Mouse (Mus musculus) retina, postnatal 1 day (tissue): ENCODE measurements around the gene Pde1c.
A peak's percentile ranks its signal among the peaks of the same experiment; 100 is the strongest.

Experiments used
- DNase-seq: peaks from one replicate; pipeline ENCODE4 v3.0.0-alpha.2; 2012

The Pde1c gene

DNA sequence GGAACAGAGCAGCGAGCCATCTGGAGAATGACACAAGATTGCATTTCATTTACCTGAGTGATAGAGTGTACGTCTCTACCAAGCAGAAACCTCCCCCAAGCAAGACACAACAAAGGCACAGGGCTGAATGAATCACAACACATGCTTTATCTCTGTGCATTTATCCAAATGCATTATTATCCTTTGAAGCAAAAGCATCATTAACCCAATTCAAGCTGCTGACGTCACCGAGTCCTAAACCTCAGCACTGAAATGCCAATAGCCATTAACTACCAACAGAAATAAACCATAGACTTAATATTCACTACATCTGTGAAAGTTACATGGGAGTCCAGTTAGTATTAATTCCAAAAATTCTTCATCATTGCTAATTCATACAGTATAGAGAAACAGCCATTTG lies 127.4 kb downstream of the Pde1c start:
- peak; percentile 65 for DNase-seq

DNA sequence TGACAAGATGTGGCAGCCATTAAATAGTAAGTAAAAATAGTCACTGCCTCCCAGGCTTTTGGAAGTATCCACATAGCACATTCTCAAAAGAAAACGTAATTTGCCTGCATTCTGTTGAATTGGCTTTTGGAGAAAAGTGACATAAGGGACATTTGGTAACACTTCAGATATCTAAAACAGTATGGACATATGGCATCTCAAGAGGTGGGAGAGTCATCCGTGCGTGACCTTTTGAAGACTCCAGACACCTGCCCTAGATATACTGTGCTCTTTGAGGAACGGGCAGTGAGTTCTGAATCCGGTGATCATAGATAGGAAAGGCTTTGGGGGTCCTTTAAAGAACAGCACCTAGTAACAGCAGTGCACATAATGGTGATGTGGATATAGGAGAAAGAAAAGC lies 143.1 kb downstream of the Pde1c start:
- no peak for DNase-seq

DNA sequence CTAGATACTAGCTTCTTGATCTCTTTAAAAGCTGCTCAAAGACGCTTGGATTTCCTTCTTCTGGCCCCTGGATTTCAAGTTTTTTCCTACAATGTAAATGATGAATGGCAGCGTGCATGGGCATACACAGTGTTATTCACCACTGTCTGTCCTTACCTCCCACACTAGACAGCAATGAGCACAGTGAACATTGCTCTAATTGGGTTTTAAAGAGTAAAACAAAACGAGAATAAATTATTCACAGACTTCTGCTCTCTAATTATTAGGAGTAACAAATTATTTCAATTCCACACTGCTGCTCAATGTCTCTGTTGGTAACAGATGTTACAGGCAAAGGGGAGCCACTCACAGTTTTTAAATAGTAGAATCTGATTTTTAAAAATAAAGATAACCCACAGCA lies 146.0 kb downstream of the Pde1c start:
- peak; percentile 64 for DNase-seq

DNA sequence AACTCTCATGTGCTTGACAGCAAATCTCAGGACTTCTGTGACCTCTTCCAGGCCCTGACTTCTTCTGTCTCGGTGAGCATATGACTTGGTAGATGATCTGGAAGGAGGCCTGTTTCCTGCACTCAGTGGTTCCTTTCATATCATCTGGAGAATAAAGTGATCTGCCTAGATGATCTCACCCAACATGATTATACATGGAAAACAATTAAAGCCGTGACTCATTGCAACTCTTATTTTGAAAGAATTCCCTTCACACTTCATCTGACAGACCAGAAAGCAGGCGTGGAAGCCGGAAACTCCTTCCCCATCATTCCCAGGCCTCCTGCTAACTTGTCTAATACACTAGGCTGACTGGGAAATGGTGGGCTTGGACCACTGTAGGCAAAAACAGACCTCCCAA lies 152.7 kb downstream of the Pde1c start:
- no peak for DNase-seq

DNA sequence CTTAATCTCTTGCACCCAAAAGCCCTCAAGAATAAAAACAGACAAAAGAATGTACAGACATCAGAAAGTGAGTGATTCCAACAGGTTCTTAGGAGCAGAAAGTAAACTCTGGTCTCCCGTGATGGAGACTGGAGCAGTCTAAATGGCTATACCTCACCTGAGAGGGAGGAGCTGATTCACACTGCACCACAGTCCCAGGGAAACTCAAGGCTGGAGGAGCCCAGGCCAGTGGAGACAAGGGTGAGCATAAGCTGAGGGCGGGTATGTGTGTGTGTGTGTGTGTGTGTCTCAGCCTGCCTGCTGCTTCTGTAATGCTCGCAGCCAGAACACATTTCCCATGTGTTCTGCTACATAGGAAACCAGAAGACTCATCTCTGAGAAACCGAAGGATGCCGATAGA lies 179.7 kb downstream of the Pde1c start:
- DNase-seq = no peak

DNA sequence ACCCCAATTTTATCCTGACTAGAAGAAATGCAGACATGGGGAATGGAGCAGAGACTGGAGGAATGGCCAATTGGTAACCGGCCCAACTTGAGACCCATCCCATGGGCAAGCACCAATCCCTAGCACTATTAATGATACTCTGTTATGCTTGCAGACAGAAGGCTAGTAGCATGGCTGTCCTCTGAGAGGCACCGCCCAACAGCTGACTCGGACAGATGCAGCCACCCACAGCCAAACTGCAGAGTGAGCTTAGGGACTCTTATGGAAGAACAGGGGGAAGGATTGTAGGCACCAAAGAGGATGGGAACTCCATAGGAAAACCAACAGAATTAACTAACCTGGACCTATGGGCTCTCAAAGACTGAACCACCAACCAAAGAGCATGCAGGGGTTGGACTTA lies 192.5 kb downstream of the Pde1c start:
- DNase-seq = no peak

DNA sequence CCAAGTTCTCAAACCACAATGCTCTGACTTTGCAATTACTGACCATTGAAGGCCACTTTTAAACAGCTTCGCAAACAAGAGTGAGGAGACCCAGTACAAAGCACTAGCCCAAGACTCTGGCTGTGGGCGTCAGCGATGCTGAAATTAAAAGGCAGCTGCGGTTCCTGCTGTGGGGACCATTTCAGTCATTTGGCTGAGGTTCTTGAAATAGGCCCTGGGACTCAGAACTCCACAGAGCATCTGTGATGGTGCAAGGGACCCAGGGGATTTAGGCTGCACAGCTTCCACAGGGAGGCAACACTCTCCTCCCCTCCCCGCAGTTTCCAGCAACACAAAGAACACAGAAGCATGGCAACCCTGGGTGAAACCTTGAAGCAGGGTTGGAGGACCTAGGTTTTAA lies 194.7 kb downstream of the Pde1c start:
- DNase-seq = no peak

DNA sequence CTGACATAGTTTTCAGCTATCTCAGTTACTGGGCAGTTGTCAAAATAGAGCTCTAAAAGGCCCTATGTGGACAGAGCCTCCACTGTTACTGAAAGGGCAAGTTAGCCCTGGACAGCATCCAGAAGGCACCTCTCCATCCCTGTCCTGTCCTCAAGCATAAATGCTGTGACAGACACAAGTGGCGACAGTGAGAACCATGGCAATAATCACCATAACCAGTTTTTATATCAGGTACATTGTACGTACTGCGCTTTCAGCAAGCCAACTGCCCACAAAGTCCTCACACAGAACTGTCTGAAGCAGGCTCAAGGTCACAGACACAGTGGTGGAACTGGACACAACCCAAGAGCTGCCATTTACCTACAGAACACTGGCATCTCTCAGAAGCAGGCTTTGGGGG lies 195.2 kb downstream of the Pde1c start:
- no peak for DNase-seq

DNA sequence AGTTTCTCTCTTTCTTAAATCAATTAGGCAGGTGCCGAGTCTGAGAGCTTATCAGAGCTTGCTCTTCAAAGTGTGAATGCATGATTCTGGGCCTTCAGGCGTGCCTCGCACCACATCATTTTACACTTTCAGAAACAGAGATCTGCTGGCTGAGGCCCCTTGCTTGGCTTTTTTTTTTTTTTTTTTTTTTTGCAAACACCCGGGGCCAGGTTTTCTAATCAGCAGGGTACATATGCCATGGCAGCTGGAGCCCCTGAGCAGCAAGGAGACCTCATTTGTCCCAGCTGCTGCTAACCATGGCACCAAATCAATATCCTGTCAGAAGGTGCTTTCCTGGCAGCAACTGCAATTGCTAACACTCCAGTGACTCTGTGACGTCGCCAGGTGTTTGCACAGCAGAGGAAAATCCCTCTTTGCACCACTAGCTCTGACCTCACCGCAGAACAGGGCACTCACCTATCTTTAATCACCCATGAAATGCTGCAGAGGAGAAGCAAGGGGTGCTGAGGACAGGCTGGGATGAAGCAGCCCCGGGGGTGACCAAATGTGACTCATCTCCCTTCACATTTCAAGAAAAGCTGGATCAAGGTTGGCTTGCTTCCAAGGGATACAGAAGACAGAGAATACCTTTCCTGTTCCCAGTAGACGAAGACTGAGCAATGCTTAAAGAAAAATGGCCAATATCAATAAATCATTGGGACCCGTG lies 195.7 kb downstream of the Pde1c start:
- peak; percentile 40 for DNase-seq

DNA sequence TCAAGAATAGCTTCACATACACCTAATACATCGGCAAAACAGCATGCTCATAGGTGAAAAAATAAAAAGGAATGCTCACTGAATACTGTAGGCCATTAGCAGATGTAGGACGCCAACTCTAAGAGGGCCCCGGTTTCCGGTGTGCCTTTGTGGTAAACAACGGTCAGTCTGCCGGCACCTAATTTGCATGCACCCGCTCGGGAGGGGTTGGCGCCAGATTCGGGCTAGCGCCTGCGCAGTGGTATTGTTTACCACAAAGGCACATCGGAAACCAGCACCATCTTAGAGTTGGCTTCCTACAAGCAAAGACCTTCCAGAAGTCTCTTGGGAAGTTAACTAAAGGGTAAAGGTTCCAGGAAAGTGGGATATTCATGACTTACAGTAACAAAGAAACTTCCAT lies 199.4 kb downstream of the Pde1c start:
- DNase-seq = no peak

DNA sequence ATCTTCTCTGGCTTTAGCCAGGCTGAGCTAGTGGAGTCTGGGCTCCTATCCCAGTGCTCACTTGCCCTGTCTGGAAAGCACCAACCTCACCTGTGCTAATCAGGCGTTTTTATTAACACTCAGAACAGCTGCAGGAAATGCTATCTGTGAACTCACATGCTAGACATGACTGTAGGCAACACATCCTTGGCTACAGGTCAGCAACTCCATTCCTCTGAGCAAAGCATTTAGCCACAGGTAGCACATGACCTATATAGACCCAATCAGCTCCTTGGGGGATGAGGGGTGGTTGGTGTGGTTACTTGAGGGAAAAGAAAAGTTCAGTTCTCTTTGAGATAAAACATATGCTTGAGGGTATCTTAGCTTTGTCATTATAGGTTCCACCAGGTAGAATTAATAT lies 200.8 kb downstream of the Pde1c start:
- no peak for DNase-seq

DNA sequence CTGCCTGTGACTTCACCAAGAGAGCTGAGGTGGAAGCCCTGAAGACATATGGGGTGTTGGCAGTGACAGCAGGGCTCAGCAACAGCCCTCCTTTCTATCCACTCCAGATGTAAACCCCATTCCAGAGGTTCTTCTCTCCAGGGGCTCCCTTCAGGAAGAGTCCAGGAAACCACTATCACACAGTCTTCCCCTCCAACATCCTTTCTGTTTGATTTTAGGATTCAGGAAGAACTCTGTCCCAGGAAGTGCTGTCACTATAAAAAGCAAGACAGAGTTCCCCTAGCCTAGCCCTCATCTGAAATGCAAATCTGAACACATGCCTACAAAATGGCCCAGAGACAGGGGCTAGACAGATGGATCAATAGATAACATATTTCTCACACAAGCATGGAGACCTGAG lies 201.6 kb downstream of the Pde1c start:
- no peak for DNase-seq

DNA sequence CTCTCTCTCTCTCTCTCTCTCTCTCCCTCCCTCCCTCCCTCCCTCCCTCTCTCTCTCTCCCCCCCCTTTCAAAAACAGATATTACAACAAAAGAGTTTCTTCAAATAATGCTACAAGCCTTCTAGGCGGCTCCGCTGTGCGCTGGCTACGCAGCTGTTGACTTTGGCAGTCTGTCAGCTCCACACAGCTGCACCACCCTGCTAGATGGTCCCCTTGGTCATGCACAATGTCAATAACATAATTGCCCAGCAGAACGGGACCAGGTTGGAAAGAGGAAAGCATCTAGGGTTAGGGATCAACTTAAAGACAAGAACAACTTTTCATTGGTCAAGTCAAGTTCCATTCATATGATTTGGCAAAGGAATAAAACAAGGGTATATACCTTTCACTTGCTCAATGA lies 206.3 kb downstream of the Pde1c start:
- peak; percentile 41 for DNase-seq

DNA sequence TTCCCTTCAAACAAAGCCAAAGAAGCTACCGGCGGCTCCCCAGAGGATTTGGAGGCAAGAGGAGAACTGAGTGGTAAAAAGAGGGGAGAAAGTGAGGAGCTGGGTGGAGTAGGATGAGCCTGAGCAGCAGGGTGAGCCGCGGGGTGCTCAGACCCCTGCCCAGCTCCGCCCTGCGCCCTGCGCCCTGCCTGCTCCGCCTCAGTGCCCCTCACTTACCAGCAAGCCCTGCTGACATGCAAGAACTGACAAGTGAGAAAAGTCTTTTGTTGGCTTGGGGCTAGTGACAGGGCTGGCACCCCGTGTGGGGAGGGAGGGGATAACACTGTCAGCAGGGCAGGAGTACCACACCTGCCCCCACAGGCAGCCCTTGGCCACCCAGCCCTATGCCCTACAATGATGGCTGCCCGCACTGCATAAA lies 206.8 kb downstream of the Pde1c start:
- DNase-seq = peak; percentile 86

DNA sequence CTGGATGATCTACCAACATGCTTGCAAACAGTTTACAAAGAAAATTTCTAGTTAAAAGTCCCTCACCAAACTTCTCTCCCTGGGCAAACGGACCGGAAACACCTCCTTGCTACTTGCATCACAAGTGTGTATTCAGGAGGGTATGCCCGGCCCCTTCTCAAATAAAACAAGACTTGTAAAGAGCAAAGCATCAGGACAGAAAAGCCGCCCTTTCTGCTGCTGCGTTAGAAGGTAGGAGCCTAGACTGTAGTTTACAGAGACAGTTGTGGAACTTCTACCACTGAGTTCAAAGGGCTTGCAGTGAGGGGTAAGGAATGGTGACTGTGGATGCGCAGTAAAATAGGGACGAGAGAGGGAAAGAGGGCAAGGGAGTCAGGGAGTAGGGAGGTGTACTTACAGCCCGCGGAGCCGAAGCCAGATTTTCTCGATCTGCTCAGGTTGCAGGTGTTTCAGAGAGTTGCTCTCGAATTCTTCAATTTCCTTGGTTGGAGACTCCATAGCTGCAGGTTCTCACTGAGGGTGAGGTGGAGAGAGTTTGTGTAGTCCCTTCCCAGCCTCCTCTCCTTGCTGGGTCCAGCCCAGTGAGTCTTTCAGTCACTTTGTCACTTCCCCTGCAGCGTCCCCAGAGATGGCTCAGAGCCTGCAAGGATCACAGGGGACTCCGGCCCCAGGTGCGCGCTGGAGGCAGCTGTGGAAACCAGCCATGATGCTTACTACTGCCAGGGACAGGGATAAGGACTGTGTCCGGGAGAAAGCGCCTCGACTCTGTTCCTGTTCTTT lies 207.4 kb downstream of the Pde1c start:
- DNase-seq = peak; percentile 24

DNA sequence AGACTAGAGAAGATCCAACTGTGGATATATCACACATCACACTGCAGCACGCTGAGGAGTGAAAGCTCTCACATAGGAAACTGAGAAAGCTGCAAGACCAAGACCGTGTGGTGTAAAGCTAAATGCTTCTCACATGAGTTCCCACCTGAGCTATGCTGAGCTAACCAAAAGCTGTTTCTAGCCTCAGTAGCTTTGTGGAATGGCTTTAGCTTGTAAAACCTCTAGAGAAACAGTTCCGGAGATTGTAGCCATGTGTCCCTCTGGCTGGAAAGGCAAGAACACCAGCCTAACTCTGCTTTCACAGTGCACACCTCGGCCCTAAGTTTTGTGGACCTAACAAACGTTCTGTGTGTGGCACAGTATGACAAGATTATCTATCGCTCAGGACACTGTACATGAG lies 208.8 kb downstream of the Pde1c start:
- no peak for DNase-seq

DNA sequence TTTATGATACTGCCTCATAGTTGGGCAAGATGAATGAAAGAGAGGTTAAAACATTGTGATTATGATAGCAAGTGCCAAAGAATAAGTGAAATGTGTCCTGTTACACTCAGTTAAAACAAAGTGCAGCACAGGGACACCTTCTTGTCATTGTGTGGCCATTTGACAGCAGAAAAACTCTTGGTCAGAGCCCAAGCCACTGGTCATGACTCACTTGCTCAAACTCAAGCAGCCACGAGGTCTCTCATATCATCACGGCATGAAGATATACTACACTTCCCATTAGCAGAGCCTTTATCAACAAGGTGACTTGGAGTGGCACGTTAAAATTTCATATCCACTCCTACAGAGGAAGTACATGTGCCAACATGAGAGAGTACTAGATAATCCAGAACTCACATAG lies 209.8 kb downstream of the Pde1c start:
- DNase-seq = no peak

DNA sequence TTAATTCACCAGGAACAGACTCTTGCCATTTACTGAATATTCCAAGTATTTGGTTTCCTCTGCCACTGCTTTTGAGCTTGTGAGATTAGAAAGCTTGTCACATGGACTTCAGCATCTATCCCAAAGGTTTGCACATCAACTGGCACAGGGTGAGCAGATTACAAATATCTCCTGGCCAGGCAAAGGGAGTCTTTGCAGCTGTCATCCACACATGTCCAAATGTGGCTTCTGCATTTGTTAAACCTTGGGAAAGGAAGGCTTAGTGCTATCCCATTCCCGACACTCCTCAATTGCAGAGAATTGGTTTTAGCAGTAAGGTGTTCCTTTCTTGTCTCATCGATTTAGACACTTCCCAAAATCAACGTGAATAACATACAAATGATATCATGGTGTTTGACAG lies 221.7 kb downstream of the Pde1c start:
- no peak for DNase-seq

DNA sequence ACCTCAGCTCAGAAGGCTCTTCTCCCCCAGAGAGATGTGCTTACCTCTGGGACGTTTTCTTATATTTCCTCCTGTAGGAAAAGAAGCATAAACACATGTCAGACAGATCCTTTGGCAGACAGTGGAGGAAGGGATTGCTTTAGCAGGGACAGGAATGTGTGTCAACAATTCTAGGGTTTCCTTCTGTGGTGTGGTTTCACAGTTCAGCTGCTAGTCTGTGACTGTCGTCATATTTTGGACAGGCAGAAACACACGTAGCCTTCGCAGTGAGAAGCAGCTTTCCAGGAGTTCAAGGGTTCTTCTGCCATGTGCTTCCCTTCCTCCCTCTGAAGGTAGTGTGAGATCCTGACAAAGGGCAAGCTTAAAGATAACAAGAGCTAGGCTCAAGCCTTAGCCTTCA lies 223.8 kb downstream of the Pde1c start:
- DNase-seq = no peak

DNA sequence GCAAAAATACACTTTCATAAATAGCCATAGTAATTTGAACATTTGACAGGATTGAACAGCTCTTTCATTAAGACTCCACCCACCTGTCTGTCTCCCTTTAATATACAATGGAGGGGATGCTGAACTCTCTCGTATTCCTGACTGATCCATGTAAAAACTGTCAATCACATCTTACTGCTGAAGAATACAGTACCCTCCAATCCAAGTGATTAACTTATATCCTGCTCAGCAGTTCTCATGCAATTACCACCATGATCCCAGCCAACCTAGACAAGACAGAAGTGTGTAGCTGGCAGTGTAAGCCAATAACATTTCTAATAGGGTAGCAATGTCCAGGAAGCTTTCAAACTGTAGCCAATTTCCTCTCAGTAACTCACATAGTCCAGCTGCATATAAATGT lies 226.9 kb downstream of the Pde1c start:
- DNase-seq = no peak

DNA sequence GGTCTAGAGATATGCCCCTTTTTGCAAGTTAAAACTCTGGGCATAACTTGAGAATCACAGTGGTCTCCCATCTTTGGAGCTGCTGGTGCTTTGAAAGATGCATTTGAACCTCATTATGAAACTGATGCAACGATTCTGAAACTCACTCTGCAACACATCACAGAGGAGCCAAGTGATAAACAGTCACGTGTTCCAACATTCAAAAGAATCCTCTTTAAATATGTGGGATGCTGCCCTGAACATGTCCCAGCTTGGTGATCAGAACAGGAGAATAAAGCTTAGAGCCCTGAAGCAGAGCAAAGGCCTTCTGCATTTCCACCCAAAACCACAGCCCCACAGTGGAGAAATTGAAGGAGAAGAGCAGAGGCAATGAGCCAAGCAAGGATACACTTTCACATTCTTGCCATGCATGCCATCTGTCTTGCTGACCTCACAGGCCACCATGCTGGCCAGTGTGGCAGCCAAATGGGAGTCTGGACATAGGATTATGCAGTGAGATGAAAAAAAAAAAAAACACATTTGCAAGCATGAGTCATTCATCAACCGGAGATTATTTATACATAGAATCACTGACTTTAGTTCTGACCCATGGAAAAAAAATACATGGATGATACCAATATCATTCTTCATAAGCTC lies 233.0 kb downstream of the Pde1c start:
- DNase-seq = no peak

DNA sequence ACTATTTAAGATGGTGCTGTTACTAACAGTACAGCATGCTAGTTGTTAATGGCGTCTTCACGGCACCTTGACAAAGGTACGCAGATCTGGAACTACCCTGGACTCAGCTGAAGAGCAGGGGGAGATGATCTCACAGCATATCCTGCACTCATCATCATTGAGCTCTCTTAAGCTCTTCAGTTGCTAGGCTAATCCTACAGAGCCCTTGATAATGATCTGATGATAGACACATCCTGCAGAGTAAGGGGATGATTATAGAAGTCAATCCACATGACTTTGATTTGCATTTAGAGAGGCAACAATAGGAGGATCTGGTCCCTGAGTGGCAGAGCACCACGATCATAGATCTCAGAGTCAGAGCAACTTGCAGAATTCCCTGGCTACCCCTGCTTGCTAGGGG lies 236.8 kb downstream of the Pde1c start:
- peak; percentile 56 for DNase-seq

DNA sequence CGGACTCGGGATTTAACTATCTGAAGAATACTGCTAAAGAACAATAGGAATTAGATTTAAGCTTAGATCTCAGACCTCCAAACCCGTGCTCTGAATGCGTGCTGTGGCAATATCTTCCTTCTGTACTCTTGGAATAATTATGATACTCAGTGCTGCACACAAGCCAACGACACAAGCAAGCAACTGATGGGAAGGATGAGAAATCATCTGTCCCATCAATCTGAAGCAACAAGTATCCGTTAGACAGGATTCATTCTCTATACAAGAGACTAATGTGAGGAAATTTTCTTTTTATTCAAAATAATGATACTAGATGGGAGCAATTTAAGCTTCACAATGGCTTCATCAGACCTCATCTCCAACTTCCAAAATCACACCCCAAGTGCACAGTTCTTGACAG lies 237.5 kb downstream of the Pde1c start:
- DNase-seq = no peak

DNA sequence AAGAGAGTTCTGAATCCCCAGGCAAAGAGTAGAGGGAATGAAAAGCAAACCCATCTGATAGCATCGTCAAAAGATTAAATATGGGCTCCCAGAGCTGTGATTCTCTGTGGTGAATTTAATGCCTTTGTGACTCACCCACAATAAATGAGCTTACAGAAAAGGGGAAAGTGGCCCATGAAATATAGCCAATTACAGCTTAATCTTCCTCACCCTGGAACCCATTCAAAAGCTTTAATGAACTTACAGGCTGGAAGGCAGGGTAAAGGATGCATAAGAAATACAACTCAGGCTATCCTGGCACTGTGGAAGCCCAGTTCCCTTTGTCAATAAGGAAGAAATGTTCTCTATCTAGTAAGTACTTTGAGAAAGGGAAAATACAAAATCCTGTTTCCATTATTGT lies 240.8 kb downstream of the Pde1c start:
- peak; percentile 78 for DNase-seq
